Mouse (Mus musculus) lung, embryonic 14.5 days (tissue): ENCODE results near the gene Sdsl. TPM values are rescaled to one million over a fixed set of nuclear protein-coding genes. Genes with fewer than 3 reads are reported as not detected.
"Not testable (repeated sequence)": the region's sequence is repeated elsewhere in the genome, so short reads cannot be mapped to it uniquely, and the experiment has no call there.

Source experiments
- ATAC-seq: fragments of 200-750 bp; cut with Nextera tagmentation; 2 replicates; pipeline ENCODE4 v1.8.0; 2017; ENCODE audit warnings: mild to moderate bottlenecking, moderate TSS enrichment, moderate library complexity; ENCODE audit not compliant: insufficient read depth
- DNase-seq: peaks from one replicate; pipeline ENCODE4 v3.0.0-alpha.2; 2015
- H3K27ac ChIP-seq: fragments of 300-500 bp; sonication (generic); 2 replicates; pipeline ENCODE4 v1.5.1; 2014; ENCODE audit warnings: low read depth, mild to moderate bottlenecking, moderate library complexity
- H3K27me3 ChIP-seq: fragments of 300-500 bp; sonication (generic); 2 replicates; pipeline ENCODE4 v1.6.1; 2014; ENCODE audit warnings: low read length, control low read depth; ENCODE audit not compliant: insufficient read depth
- H3K36me3 ChIP-seq: fragments of 300-500 bp; sonication (generic); 2 replicates; pipeline ENCODE4 v1.6.1; 2014; ENCODE audit warnings: control low read depth; ENCODE audit not compliant: insufficient read depth
- H3K4me1 ChIP-seq: fragments of 300-500 bp; sonication (generic); 2 replicates; pipeline ENCODE4 v1.6.1; 2014; ENCODE audit warnings: antibody characterized with exemption, control low read depth; ENCODE audit not compliant: insufficient read depth
- H3K4me2 ChIP-seq: fragments of 300-500 bp; sonication (generic); 2 replicates; pipeline ENCODE4 v1.6.1; 2014; ENCODE audit warnings: mild to moderate bottlenecking
- H3K4me3 ChIP-seq: fragments of 300-500 bp; sonication (generic); 2 replicates; pipeline ENCODE4 v1.5.1; 2014; ENCODE audit warnings: low read depth, low read length
- H3K9ac ChIP-seq: fragments of 300-500 bp; sonication (generic); 2 replicates; pipeline ENCODE4 v1.6.1; 2014
- H3K9me3 ChIP-seq: fragments of 300-500 bp; sonication (generic); 2 replicates; pipeline ENCODE4 v1.6.1; 2016; ENCODE audit warnings: low read depth, low read length, control low read depth
- CTCF ChIP-seq: IDR thresholded peaks from 2 replicates; pipeline ENCODE4 v1.5.1; 2016; ENCODE audit warnings: antibody characterized with exemption, low read depth
- WGBS: fragments of 180-500 bp; shearing (Covaris S2); extraction: QIAGEN DNeasy Blood & Tissue Kit; methylation state at CpG from one replicate; pipeline ENCODE4 v1.1.7; 2014; 5-methylcytosine and 5-hydroxymethylcytosine counted together
- polyA plus RNA-seq: library from polyadenylated mRNA; unstranded; fragments of >200 nt; fragmentation: Nextera tagmentation; extraction: Ambion mirVana; gene quantifications from 2 replicates; pipeline ENCODE4 v1.2.1, GENCODE M21; 2014

Sdsl gene
- polyA plus RNA-seq, 1 experiment from 2014 or later = 4.7 TPM

GRCm38 (mm10) chr5:120503144-120503795 is 30.7 kb upstream of the Sdsl start, which contains the start of gene Plbd2:
TSS of gene Plbd2 (minus strand) at chr5:120503625.
- under 1% methylated on average over 55 of the region's 55 CpGs for WGBS
- no peak within 1 kb of the TSS for H3K27ac ChIP-seq
- peak within 1 kb of the TSS; percentile 93 for H3K4me3 ChIP-seq
- H3K4me2 ChIP-seq = peak within 1 kb of the TSS; percentile 98
- H3K9me3 ChIP-seq = no peaks in the 10 kb centered on the region
- H3K9ac ChIP-seq = peak within 1 kb of the TSS; percentile 87
- no peaks in the 10 kb centered on the region for H3K36me3 ChIP-seq
- peak; percentile 69 for ATAC-seq
- peak; percentile 96 for DNase-seq
- no peak for TF ChIP-seq CTCF
- peaks cover 10% of the 10 kb centered on the region; the same call in 1 of the 2 replicates for H3K4me1 ChIP-seq
- H3K27me3 ChIP-seq = no peaks in the 10 kb centered on the region

- no peaks in the 10 kb centered on the region for H3K36me3 ChIP-seq
- no peak for TF ChIP-seq CTCF
- peak overlapping the region; percentile 98 for H3K4me2 ChIP-seq
- H3K9ac ChIP-seq = peak overlapping the region; percentile 87
- no peaks in the 10 kb centered on the region for H3K9me3 ChIP-seq
- no peak for DNase-seq
- ATAC-seq = peak; percentile 6; the same call in 1 of the 2 replicates
- peak overlapping the region; percentile 93 for H3K4me3 ChIP-seq
- H3K4me1 ChIP-seq = peaks cover 10% of the 10 kb centered on the region; the same call in 1 of the 2 replicates
- no peak overlapping the region for H3K27ac ChIP-seq
- no peaks in the 10 kb centered on the region for H3K27me3 ChIP-seq
- 6% methylated on average over 12 of the region's 12 CpGs for WGBS
These were observed 30.1 kb upstream of the Sdsl start for GRCm38 (mm10) chr5:120502675-120503143.

DNA sequence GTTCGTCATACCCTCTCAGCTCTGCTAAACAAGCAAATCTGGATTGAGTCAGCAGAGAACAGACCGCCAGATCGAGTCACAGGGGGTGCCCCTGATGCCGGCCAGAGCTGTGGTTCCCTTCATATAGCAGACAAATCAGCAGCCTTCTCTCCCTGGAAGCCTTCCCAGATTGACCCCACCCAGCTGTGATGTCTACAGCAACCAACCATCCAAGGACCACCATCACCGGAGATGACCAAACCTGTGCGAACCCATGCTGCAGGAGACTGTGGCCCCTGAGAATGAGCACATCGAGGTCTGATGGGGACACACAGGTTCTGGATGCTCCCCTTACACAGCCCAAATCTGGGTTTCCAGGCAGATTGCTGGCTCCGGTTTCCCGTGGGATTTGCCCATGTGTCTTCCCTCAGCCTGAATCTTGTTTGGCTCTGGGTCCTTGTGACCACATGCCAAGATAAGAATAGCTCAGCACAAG is 29.6 kb upstream of the Sdsl start:
- no peak overlapping the region for H3K27ac ChIP-seq
- peaks cover 10% of the 10 kb centered on the region; the same call in 1 of the 2 replicates for H3K4me1 ChIP-seq
- WGBS = 53% methylated on average over 9 of the region's 9 CpGs
- H3K9ac ChIP-seq = peak overlapping the region; percentile 87; the same call in 1 of the 2 replicates
- peak overlapping the region; percentile 93 for H3K4me3 ChIP-seq
- DNase-seq (no peak), ATAC-seq (no peak)
- no peaks in the 10 kb centered on the region for H3K36me3 ChIP-seq
- H3K9me3 ChIP-seq = no peaks in the 10 kb centered on the region
- no peak for TF ChIP-seq CTCF
- peak overlapping the region; percentile 98 for H3K4me2 ChIP-seq
- no peaks in the 10 kb centered on the region for H3K27me3 ChIP-seq

DNA sequence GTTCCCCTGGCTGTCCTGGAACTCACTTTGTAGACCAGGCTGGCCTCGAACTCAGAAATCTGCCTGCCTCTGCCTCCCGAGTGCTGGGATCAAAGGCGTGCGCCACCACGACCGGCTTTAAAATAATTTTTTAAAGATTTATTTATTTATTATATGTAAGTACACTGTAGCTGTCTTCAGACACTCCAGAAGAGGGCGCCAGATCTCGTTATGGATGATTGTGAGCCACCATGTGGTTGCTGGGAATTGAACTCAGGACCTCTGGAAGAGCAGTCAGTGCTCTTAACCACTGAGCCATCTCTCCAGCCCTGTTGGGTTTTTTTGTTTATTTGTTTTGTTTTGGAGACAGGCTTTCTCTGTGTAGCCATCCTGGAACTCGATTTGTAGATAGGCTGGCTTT is 28.0 kb upstream of the Sdsl start:
- not testable (repeated sequence) for H3K4me3 ChIP-seq, H3K27me3 ChIP-seq, H3K36me3 ChIP-seq, H3K27ac ChIP-seq, H3K4me1 ChIP-seq, H3K9ac ChIP-seq, H3K4me2 ChIP-seq, DNase-seq, H3K9me3 ChIP-seq, ATAC-seq
- WGBS = 77% methylated on average over 9 of the region's 9 CpGs

DNA sequence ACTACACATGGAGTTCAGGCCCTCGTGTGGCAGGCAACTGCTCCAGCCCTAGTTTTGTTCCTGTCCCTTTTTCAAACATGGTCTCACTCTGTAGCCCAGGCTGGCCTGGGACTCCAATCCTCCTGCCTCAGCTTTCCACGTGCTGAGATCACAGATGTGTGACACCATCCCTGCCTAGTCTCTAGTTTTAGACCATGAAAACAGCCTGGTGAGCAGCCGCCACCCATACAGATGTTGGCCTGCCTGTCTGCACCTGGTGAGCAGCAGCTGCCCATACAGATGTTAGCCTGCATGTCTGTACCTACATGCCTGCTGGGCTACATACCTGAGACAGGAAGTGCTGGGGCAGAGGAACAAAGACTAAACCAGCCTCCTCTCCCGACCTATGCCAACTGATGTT is 26.6 kb upstream of the Sdsl start:
- H3K9me3 ChIP-seq = no peaks in the 10 kb centered on the region
- 0 out of 2 replicates have a peak, but pooled peaks cover under 1% of the 10 kb centered on the region for H3K36me3 ChIP-seq
- H3K27ac ChIP-seq = no peak overlapping the region
- TF ChIP-seq CTCF = no peak
- ATAC-seq = no peak
- no peak overlapping the region for H3K4me3 ChIP-seq
- DNase-seq = no peak
- no peak overlapping the region for H3K4me2 ChIP-seq
- peaks cover 7% of the 10 kb centered on the region; the same call in 1 of the 2 replicates for H3K4me1 ChIP-seq
- 82% methylated on average over 4 of the region's 4 CpGs for WGBS
- H3K27me3 ChIP-seq = no peaks in the 10 kb centered on the region
- no peak overlapping the region for H3K9ac ChIP-seq

GRCm38 (mm10) chr5:120497071-120497470 is 24.5 kb upstream of the Sdsl start:
- peaks cover 19% of the 10 kb centered on the region; the same call in 1 of the 2 replicates for H3K36me3 ChIP-seq
- H3K4me1 ChIP-seq = 0 out of 2 replicates have a peak, but pooled peaks cover 1% of the 10 kb centered on the region
- no peaks in the 10 kb centered on the region for H3K9me3 ChIP-seq
- DNase-seq = no peak
- no peak overlapping the region for H3K4me3 ChIP-seq
- no peak for TF ChIP-seq CTCF
- H3K4me2 ChIP-seq = no peak overlapping the region
- H3K27me3 ChIP-seq = no peaks in the 10 kb centered on the region
- 78% methylated on average over 3 of the region's 3 CpGs for WGBS
- no peak for ATAC-seq
- no peak overlapping the region for H3K27ac ChIP-seq
- H3K9ac ChIP-seq = no peak overlapping the region

GRCm38 (mm10) chr5:120495703-120496226 is 23.2 kb upstream of the Sdsl start:
- Histone ChIP-seq H3K36me3 (peaks cover 19% of the 10 kb centered on the region; the same call in 1 of the 2 replicates), H3K9ac (no peak overlapping the region), H3K27ac (no peak overlapping the region), H3K27me3 (no peaks in the 10 kb centered on the region), H3K9me3 (no peaks in the 10 kb centered on the region), H3K4me1 (no peaks in the 10 kb centered on the region), H3K4me3 (no peak overlapping the region), H3K4me2 (no peak overlapping the region)
- WGBS = 87% methylated on average over 13 of the region's 13 CpGs
- DNase-seq (no peak), ATAC-seq (no peak)
- no peak for TF ChIP-seq CTCF
